ENCODE assay signal across 16 mouse cellular contexts in genomic region chr5:13157761-13158612, GRCm38 (mm10). TPM values are rescaled to one million over a fixed set of nuclear protein-coding genes. Genes with fewer than 3 reads are reported as not detected.
"Had no signal": no experiment of that assay in that cellular context is flagged by ENCODE, and none has a peak within 500 bp of the region (broad histone marks: within the 10 kb centered on the region; RNA-seq: fewer than 3 reads in every experiment).

No protein-coding gene starts in this region.

- H3K4me3 ChIP-seq: layer of hippocampus, adult 2 months; limb, embryonic 13.5 days; midbrain, embryonic 10.5 days; myocyte; neural tube, embryonic 15.5 days had no signal

- H3K36me3 ChIP-seq: limb, embryonic 13.5 days; midbrain, embryonic 10.5 days; neural tube, embryonic 15.5 days had no signal

- H3K27me3 ChIP-seq: limb, embryonic 13.5 days; neural tube, embryonic 15.5 days had no signal

- DNase-seq: kidney, postnatal 10 days; kidney, postnatal 4 days; left cerebral cortex, postnatal 4 days; lung, adult 18-20 months; lung, postnatal 4 days; midbrain, embryonic 14.5 days; right cerebral cortex, adult 18-20 months; right cerebral cortex, postnatal 25 days; thymus, postnatal 4 days had no signal

- H3K9me3 ChIP-seq: limb, embryonic 13.5 days; midbrain, embryonic 10.5 days; neural tube, embryonic 15.5 days had no signal

- H3K27ac ChIP-seq: layer of hippocampus, adult 2 months; limb, embryonic 13.5 days; liver, embryonic 14.5 days; midbrain, embryonic 10.5 days; neural tube, embryonic 15.5 days had no signal

- H3K4me2 ChIP-seq: limb, embryonic 13.5 days; neural tube, embryonic 15.5 days had no signal

- H3K4me1 ChIP-seq: limb, embryonic 13.5 days; midbrain, embryonic 10.5 days; neural tube, embryonic 15.5 days had no signal

- H3K9ac ChIP-seq: limb, embryonic 13.5 days; liver, embryonic 14.5 days; neural tube, embryonic 15.5 days had no signal

RNA-seq across cellular contexts. Expression of gene Sema3a, which starts 32.8 kb away (rescaled TPM):
- total RNA-seq: megakaryocyte, adult 5-6 weeks had no signal
